Mouse (Mus musculus) stomach, postnatal 0 days (tissue): Measurements from ENCODE around the gene Map3k14.

Experiments
- CTCF ChIP-seq: IDR thresholded peaks from 2 replicates; pipeline ENCODE4 v1.5.1; 2016; ENCODE audit warnings: antibody characterized with exemption, low read depth, mild to moderate bottlenecking, moderate library complexity
- EP300 ChIP-seq: optimal IDR thresholded peaks from 2 replicates; pipeline ENCODE3; 2016; ENCODE audit warnings: antibody characterized with exemption

GRCm38 (mm10) chr11:103285276-103285675 lies 18.0 kb upstream of the Map3k14 start:
- TF ChIP-seq CTCF: no peak
- TF ChIP-seq EP300: no peak
